Mouse (Mus musculus) gastrocnemius, postnatal 36 days (tissue): ENCODE measurements at regions not wholly inside any gene's neighbourhood (a gene's known extent, or its start where the extent isn't known, plus 50 kb on each side); places are given as distances from the start of the nearest gene placed in this dataset.

Experiments
- DNase-seq, 2 experiments: peaks; one replicate each; pipeline ENCODE4 v3.0.0; 2022
- intact Hi-C: fragments of 180-260 bp; cut with DNase I; formaldehyde crosslinking; loops from one replicate; pipeline ENCODE4 v1.15.1; 2025

DNA sequence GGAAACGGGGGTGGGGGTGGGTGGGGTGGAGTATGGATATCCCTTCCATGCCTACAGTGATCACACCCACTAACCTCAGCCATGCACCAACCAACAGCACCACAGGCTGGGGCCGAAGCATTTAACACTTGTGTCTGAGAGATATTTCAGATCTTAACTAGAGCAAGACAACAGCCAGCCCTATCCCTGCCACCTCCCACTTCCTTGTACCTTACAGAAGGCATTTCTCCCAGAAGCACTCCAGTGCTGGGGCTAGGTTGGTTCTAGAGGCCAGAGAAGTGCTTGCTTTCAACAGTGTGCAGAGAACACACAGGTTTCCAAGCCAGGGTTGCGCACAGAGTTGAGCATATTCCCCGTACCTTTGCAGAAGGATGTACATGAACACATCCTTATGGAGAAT, 79.1 kb upstream of the Akt3 start:
- intact Hi-C loops = no loop called here
- DNase-seq = no peak

DNA sequence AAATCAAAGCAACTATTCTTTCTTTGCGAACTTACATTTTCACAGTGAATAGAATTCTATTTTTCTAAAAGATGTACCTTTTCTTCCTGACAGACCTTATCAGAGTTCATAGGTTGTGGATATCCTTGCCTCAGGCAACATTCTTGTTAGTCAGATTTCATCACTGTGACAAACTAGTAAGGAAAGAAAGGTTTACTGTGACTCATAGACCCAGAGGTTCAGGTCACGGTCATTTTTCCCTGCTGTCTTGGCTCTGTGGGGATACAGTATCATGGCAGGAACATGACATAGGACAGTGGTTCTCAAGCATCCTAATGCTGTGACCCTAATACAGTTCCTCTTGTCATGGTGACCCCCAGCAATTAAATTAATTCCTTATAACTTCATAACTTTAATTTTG, 78.4 kb upstream of the Akt3 start:
- intact Hi-C loops = no loop called here

GRCm38 (mm10) chr1:177335961-177336360, 78.0 kb upstream of the Akt3 start:
- intact Hi-C loops = no loop called here

More for the DNA sequence above, 78.4 kb upstream of the Akt3 start:
- no peak for DNase-seq

DNA sequence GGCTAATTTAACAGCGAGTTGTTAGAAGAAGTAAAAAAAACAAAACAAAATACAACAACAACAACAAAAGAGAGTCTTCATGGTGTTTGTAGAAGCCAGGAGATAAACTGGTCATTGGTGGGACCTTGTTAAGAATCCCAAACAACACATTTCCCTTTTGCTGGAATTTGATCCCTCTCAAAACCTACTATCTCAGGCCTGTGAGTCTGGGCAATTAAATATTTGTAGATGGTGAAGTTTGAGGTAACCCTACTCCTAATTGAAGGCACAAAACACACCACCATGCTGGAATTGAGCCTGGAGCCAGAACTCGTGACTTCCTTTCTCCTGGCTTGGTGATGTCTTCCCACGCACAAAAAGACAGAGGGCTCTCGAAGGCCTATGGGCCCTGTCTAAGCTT, 65.4 kb upstream of the Akt3 start:
- no peak for DNase-seq
- intact Hi-C loops = no loop called here

More at GRCm38 (mm10) chr1:177335961-177336360, 78.0 kb upstream of the Akt3 start:
- no peak for DNase-seq

- intact Hi-C loops = no loop called here
- DNase-seq = no peak
Observed at GRCm38 (mm10) chr1:177322745-177323299, 64.8 kb upstream of the Akt3 start.

GRCm38 (mm10) chr1:177322307-177322685, 64.3 kb upstream of the Akt3 start:
- intact Hi-C loops = no loop called here
- DNase-seq = no peak

- intact Hi-C loops = no loop called here
- DNase-seq = no peak
Observed at GRCm38 (mm10) chr1:177321655-177322306, 63.8 kb upstream of the Akt3 start.

DNA sequence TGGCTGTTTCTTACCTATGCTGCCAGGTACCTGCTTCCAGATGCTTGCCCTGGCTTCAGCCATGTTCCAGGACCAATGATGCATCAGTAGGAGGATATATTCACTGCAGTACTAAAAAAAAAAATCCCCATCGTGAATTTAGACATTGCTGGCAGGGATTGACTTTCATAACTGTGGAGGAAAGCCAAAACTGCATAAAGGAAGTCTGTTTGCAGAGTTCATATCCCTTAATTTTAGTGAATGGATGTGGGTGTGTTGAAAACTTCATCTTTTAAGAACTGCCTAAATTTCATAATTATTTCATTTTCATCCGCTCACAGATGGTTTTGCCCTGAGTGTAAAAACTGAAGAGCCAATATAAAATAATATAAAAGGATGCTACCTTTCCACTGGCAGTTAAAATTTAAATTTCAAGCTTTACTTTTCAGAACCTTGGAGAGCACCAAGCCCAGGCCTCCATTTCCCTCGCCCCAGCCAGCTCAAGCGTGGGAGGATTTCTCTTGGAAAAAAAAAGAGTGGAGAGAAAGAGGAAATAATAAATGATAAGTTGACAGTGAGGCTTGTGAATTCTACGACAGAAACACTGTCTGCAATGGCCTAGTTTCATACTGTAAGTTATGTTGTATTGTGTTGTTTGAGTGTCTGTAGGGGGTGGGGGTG, 50.3 kb upstream of the Akt3 start:
- intact Hi-C loops = no loop called here
- DNase-seq = no peak
